Mouse (Mus musculus): Measurements from ENCODE around the gene Tmem109. TPM values are rescaled to one million over a fixed set of nuclear protein-coding genes. Genes with fewer than 3 reads are reported as not detected.

Gene Tmem109
- polyA plus RNA-seq, 1 experiment from 2014 or later: 133 TPM

GRCm38 (mm10) chr19:10866351-10866750 lies 15.4 kb downstream of the Tmem109 start:
- no peak for ATAC-seq (ENCODE audit: insufficient number of reproducible peaks, low FRiP score, low TSS enrichment, low read depth)
- Histone ChIP-seq H3K4me1 (peaks cover 34% of the 10 kb centered on the region), H3K36me3 (peaks cover 60% of the 10 kb centered on the region), H3K27me3 (no peaks in the 10 kb centered on the region), H3K9me3 (replicated peaks) (no peaks in the 10 kb centered on the region), H3K9ac (no peak overlapping the region), H3K27ac (replicated peaks) (no peak overlapping the region), H3K4me2 (replicated peaks) (no peak overlapping the region), H3K4me3 (replicated peaks) (no peak overlapping the region)
- 92% methylated on average over 13 of the region's 13 CpGs for WGBS

DNA sequence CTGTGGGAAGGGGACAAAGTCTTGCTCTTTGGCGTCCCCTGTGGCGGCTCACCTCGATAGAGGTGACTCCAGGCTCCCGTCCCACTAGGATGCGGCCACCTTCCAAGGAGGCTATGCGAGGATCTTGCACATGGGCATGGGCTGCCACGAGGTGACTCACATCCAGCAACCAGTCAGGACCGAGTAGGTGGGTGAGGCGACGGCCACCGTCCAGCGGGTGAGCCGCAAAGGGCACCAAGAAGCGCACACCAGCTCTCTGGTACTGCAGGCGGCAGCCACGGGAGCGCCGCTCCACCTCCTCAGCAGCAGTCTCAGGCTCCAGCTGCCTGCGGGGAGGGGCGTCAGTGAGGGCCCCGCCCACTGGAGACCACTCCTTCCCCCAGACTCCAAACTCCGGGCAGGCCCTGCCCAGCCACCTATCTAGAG lies 21.7 kb downstream of the Tmem109 start:
- Histone ChIP-seq H3K4me3 (replicated peaks) (no peak overlapping the region), H3K9ac (no peak overlapping the region), H3K9me3 (replicated peaks) (no peaks in the 10 kb centered on the region), H3K4me1 (0 out of 2 replicates have a peak, but pooled peaks cover 4% of the 10 kb centered on the region), H3K27me3 (no peaks in the 10 kb centered on the region), H3K4me2 (replicated peaks) (no peak overlapping the region), H3K27ac (replicated peaks) (no peak overlapping the region), H3K36me3 (peaks cover 83% of the 10 kb centered on the region)
- ATAC-seq (ENCODE audit: insufficient number of reproducible peaks, low FRiP score, low TSS enrichment, low read depth): no peak; the same call in 1 of the 2 replicates
- 51% methylated on average over 22 of the region's 22 CpGs for WGBS

GRCm38 (mm10) chr19:10856520-10856919 lies 25.3 kb downstream of the Tmem109 start:
- no peaks in the 10 kb centered on the region for H3K27me3 ChIP-seq

DNA sequence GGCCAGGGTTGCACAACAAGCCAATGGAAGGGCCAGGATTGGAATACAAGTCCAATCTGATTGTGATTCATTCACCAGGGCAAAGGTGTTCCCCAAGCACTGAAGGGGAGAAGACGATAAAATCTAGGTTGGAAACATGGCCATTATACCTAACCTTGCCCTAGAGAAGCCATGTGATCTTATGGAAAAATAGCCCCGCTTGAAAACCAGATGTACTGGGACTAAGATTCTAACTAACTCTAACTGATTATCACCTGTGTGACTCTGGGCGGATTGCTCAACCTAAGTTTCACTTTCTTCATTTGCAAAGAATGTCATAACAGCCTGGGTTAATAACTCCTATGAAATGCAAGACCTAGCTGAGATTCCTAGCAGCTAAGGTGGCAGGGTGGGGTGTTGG lies 26.4 kb downstream of the Tmem109 start:
- H3K27me3 ChIP-seq: no peaks in the 10 kb centered on the region
- 0 out of 2 replicates have a peak, but pooled peaks cover 4% of the 10 kb centered on the region for H3K4me1 ChIP-seq
- H3K9ac ChIP-seq: no peak overlapping the region
- ATAC-seq (ENCODE audit: insufficient number of reproducible peaks, low FRiP score, low TSS enrichment, low read depth): no peak
- peak overlapping the region; percentile 36; the same call in 1 of the 2 replicates for H3K27ac ChIP-seq (replicated peaks)
- no peak overlapping the region for H3K4me3 ChIP-seq (replicated peaks)
- H3K9me3 ChIP-seq (replicated peaks): no peaks in the 10 kb centered on the region
- WGBS: 72% methylated on average over 3 of the region's 3 CpGs
- peaks cover 37% of the 10 kb centered on the region for H3K36me3 ChIP-seq
- no peak overlapping the region for H3K4me2 ChIP-seq (replicated peaks)

More at GRCm38 (mm10) chr19:10856520-10856919, 25.3 kb downstream of the Tmem109 start:
- Histone ChIP-seq H3K27ac (replicated peaks) (0 out of 2 replicates have a peak overlapping the region, but pooled peaks have one; percentile 36), H3K36me3 (peaks cover 48% of the 10 kb centered on the region), H3K4me1 (0 out of 2 replicates have a peak, but pooled peaks cover 4% of the 10 kb centered on the region), H3K4me2 (replicated peaks) (no peak overlapping the region), H3K9ac (no peak overlapping the region), H3K9me3 (replicated peaks) (no peaks in the 10 kb centered on the region), H3K4me3 (replicated peaks) (no peak overlapping the region)
- ATAC-seq (ENCODE audit: insufficient number of reproducible peaks, low FRiP score, low TSS enrichment, low read depth): peak; percentile 49; the same call in 1 of the 2 replicates
- 39% methylated on average over 2 of the region's 2 CpGs for WGBS

DNA sequence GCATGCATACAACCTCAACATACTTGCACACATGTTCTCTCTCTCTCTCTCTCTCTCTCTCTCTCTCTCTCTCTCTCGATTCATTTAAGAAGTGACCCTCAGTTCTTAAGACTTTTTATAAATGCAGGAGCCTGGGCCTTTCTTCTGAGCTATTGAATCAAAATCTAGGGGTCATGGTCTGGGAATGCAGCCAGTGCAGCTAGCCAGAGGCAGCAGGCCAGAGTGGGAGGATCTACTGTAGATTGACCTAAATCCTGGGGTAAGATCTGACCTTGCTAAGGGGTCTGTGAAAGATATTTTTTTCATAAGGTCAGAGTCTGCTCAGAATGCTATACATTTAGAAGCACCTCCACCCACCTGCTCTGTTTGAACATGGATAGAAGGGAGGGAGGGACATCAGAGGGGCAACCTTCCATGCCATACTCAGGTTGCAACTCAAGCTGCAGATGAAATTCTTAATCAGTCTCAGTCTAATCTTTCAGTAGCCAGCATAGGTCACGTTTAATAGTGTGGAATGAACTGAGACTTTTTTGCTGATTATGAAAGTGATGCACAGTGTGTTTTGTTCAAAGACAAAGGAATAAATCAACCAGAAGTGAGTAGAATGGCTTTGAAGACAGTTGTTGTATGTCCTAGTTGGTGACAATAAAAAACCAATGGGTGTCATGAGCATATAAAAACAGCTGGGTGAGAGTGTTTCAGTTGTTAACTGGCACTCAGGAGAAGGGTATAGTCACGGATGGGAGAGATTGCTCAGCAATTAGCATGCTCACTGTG lies 34.3 kb downstream of the Tmem109 start:
- Histone ChIP-seq H3K4me2 (replicated peaks) (no peak overlapping the region), H3K27ac (replicated peaks) (no peak overlapping the region), H3K9ac (no peak overlapping the region), H3K9me3 (replicated peaks) (no peaks in the 10 kb centered on the region), H3K4me3 (replicated peaks) (no peak overlapping the region), H3K36me3 (no peaks in the 10 kb centered on the region), H3K27me3 (no peaks in the 10 kb centered on the region), H3K4me1 (no peaks in the 10 kb centered on the region)
- 47% methylated on average over 3 of the region's 3 CpGs for WGBS
- ATAC-seq (ENCODE audit: insufficient number of reproducible peaks, low FRiP score, low TSS enrichment, low read depth): no peak

GRCm38 (mm10) chr19:10846150-10846549 lies 35.7 kb downstream of the Tmem109 start:
- H3K9ac ChIP-seq: no peak overlapping the region
- H3K27ac ChIP-seq (replicated peaks): no peak overlapping the region
- no peaks in the 10 kb centered on the region for H3K27me3 ChIP-seq
- no peak overlapping the region for H3K4me2 ChIP-seq (replicated peaks)
- 61% methylated on average over 7 of the region's 7 CpGs for WGBS
- ATAC-seq (ENCODE audit: insufficient number of reproducible peaks, low FRiP score, low TSS enrichment, low read depth): 0 out of 2 replicates have a peak, but pooled peaks have one; percentile 44
- no peak overlapping the region for H3K4me3 ChIP-seq (replicated peaks)
- H3K36me3 ChIP-seq: no peaks in the 10 kb centered on the region
- no peaks in the 10 kb centered on the region for H3K9me3 ChIP-seq (replicated peaks)
- H3K4me1 ChIP-seq: peaks cover 6% of the 10 kb centered on the region; the same call in 1 of the 2 replicates

DNA sequence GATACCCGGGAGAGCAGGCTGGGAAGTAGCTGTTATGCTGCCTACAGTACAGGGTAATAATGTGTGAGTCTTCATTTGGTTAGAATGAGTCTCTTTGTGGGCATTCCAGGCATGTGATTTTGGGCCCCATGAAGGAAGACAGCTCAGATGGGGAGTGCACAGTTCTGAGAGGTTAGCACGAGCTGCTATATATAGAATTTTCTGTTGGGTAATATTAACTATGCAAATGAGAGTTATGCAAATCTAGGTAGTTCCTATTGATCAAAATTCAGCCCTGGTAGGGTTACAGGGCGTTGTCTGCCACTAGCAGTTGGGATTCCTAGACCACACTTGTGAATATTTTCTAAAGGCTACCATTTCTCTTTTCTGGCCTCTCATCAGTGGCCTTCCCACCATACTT lies 36.3 kb downstream of the Tmem109 start:
- no peak overlapping the region for H3K27ac ChIP-seq (replicated peaks)
- H3K27me3 ChIP-seq: no peaks in the 10 kb centered on the region
- no peaks in the 10 kb centered on the region for H3K9me3 ChIP-seq (replicated peaks)
- H3K9ac ChIP-seq: no peak overlapping the region
- H3K4me3 ChIP-seq (replicated peaks): no peak overlapping the region
- no peak for ATAC-seq (ENCODE audit: insufficient number of reproducible peaks, low FRiP score, low TSS enrichment, low read depth)
- H3K4me2 ChIP-seq (replicated peaks): no peak overlapping the region
- H3K4me1 ChIP-seq: peaks cover 6% of the 10 kb centered on the region; the same call in 1 of the 2 replicates
- WGBS: 77% methylated on average over 3 of the region's 3 CpGs
- no peaks in the 10 kb centered on the region for H3K36me3 ChIP-seq

GRCm38 (mm10) chr19:10844206-10844605 lies 37.6 kb downstream of the Tmem109 start:
- H3K4me3 ChIP-seq (replicated peaks): no peak overlapping the region
- H3K36me3 ChIP-seq: no peaks in the 10 kb centered on the region
- no peak overlapping the region for H3K27ac ChIP-seq (replicated peaks)
- H3K9ac ChIP-seq: no peak overlapping the region
- WGBS: 88% methylated on average over 5 of the region's 5 CpGs
- H3K4me1 ChIP-seq: peaks cover 6% of the 10 kb centered on the region; the same call in 1 of the 2 replicates
- no peak overlapping the region for H3K4me2 ChIP-seq (replicated peaks)
- H3K27me3 ChIP-seq: no peaks in the 10 kb centered on the region
- no peak for ATAC-seq (ENCODE audit: insufficient number of reproducible peaks, low FRiP score, low TSS enrichment, low read depth)
- no peaks in the 10 kb centered on the region for H3K9me3 ChIP-seq (replicated peaks)

DNA sequence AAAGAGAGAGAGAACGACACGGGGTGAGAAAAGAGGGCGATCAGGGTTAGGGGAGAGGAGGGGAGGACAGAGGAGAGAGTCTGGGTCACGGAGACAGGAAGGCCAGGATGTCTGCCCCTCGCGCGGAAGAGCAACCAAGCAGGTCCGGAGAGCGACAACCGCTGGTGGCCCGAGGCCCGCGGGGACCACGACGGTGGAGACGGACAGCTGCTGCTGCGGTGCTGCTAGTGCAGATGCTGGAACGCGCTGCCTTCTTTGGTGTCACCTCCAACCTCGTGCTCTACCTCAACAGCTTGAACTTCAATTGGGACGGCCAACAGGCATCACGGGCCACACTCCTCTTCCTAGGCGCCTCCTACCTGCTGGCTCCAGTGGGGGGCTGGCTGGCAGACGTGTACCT lies 38.9 kb downstream of the Tmem109 start:
- WGBS: 52% methylated on average over 24 of the region's 24 CpGs
- no peak for ATAC-seq (ENCODE audit: insufficient number of reproducible peaks, low FRiP score, low TSS enrichment, low read depth)

DNA sequence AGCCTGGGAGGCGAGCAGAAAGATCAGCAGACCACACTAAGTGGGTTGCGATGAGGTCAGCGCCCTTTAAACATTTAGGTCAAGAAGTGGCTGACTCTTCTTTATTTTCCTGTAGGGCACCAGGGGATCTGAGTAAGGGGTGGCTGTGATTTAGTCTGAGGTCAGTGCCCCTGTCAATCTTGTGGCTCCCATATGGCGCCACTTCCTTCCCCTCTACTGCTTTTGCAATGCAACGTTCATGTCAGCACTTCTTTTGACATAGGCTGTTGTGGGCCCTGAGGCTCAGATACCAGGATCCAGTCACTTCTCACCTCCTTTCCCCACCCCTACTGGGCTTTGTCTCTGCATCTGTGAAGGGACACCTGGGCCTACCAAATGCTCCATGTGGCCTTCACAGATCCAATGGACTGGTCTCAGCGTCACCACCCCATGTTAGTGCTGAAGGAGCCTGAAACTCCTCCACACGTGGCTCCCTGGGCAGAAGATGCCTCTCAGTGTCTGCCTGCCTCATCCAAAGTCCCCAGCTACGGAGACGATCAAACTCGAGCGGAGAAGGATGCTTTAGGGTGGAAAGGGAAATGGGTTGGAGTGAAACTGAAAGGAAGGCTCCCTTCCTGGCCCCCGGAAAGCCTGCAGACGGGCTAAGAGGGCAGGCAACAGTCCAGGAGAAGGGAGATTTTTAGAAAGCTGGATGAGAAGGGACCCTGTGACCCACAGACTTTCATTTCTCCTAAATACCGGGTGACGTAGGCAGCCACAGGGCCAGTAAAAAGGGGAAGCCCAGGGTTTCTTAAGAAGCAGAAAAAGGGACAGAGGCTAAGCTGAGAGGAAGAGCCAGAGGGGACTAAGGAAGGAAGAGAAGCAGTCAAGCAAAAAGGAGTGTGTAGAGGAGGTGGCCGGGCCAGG lies 39.8 kb downstream of the Tmem109 start:
- Histone ChIP-seq H3K4me3 (replicated peaks) (no peak overlapping the region), H3K27ac (replicated peaks) (no peak overlapping the region), H3K27me3 (no peaks in the 10 kb centered on the region), H3K36me3 (no peaks in the 10 kb centered on the region), H3K9ac (no peak overlapping the region), H3K4me2 (replicated peaks) (no peak overlapping the region), H3K9me3 (replicated peaks) (no peaks in the 10 kb centered on the region), H3K4me1 (peaks cover 6% of the 10 kb centered on the region; the same call in 1 of the 2 replicates)
- ATAC-seq (ENCODE audit: insufficient number of reproducible peaks, low FRiP score, low TSS enrichment, low read depth): no peak
- WGBS: 41% methylated on average over 16 of the region's 16 CpGs

More for the DNA sequence above, 38.9 kb downstream of the Tmem109 start:
- H3K4me2 ChIP-seq (replicated peaks): 0 out of 2 replicates have a peak overlapping the region, but pooled peaks have one; percentile 10
- no peaks in the 10 kb centered on the region for H3K9me3 ChIP-seq (replicated peaks)
- H3K4me1 ChIP-seq: peaks cover 6% of the 10 kb centered on the region; the same call in 1 of the 2 replicates
- H3K9ac ChIP-seq: no peak overlapping the region
- H3K27me3 ChIP-seq: no peaks in the 10 kb centered on the region
- no peak overlapping the region for H3K27ac ChIP-seq (replicated peaks)
- H3K36me3 ChIP-seq: no peaks in the 10 kb centered on the region
- H3K4me3 ChIP-seq (replicated peaks): no peak overlapping the region
